Mouse (Mus musculus): Measurements from ENCODE around the gene Asphd1. TPM values are rescaled to one million over a fixed set of nuclear protein-coding genes. Genes with fewer than 3 reads are reported as not detected.

Gene Asphd1
- polyA plus RNA-seq, 1 experiment from 2014 or later: 1.2 TPM

- H3K4me1 ChIP-seq (replicated peaks): peaks cover 11% of the 10 kb centered on the region; the same call in 1 of the 2 replicates
- H3K27ac ChIP-seq: 0 out of 2 replicates have a peak overlapping the region, but pooled peaks have one; percentile 35
- H3K27me3 ChIP-seq (ENCODE audit: insufficient read depth, poor library complexity, severe bottlenecking): peaks cover 23% of the 10 kb centered on the region
- DNase-seq (ENCODE audit: low spot score): no peak
- H3K4me3 ChIP-seq: no peak overlapping the region
- H3K9me3 ChIP-seq: no peaks in the 10 kb centered on the region
- H3K36me3 ChIP-seq: peaks cover 31% of the 10 kb centered on the region
- 66% methylated on average over 6 of the region's 6 CpGs for WGBS
Measured at GRCm38 (mm10) chr7:126967361-126967760, 18.0 kb upstream of the Asphd1 start.

- H3K4me1 ChIP-seq (replicated peaks): peaks cover 11% of the 10 kb centered on the region; the same call in 1 of the 2 replicates
- DNase-seq (ENCODE audit: low spot score): no peak
- whole genome bisulfite sequencing: 81% methylated on average over 3 of the region's 3 CpGs
- H3K27ac ChIP-seq: no peak overlapping the region
- H3K36me3 ChIP-seq: peaks cover 28% of the 10 kb centered on the region
- peaks cover 36% of the 10 kb centered on the region for H3K27me3 ChIP-seq (ENCODE audit: insufficient read depth, poor library complexity, severe bottlenecking)
- H3K9me3 ChIP-seq: no peaks in the 10 kb centered on the region
- no peak overlapping the region for H3K4me3 ChIP-seq
Measured at GRCm38 (mm10) chr7:126965568-126965967, 16.2 kb upstream of the Asphd1 start.

GRCm38 (mm10) chr7:126963548-126964286, 14.3 kb upstream of the Asphd1 start:
- Histone ChIP-seq H3K4me3 (no peak overlapping the region; the same call in 1 of the 2 replicates), H3K36me3 (peaks cover 21% of the 10 kb centered on the region; the same call in 1 of the 2 replicates), H3K27ac (no peak overlapping the region), H3K27me3 (ENCODE audit: insufficient read depth, poor library complexity, severe bottlenecking) (peaks cover 36% of the 10 kb centered on the region), H3K9me3 (no peaks in the 10 kb centered on the region), H3K4me1 (replicated peaks) (peaks cover 11% of the 10 kb centered on the region; the same call in 1 of the 2 replicates)
- peak; percentile 43 for DNase-seq (ENCODE audit: low spot score)
- WGBS: 26% methylated on average over 19 of the region's 19 CpGs

- no peak for DNase-seq (ENCODE audit: low spot score)
- H3K36me3 ChIP-seq: peaks cover 10% of the 10 kb centered on the region; the same call in 1 of the 2 replicates
- H3K27ac ChIP-seq: no peak overlapping the region
- no peaks in the 10 kb centered on the region for H3K9me3 ChIP-seq
- no peak overlapping the region for H3K4me3 ChIP-seq
- peaks cover 36% of the 10 kb centered on the region for H3K27me3 ChIP-seq (ENCODE audit: insufficient read depth, poor library complexity, severe bottlenecking)
- peaks cover 4% of the 10 kb centered on the region; the same call in 1 of the 2 replicates for H3K4me1 ChIP-seq (replicated peaks)
- WGBS: 90% methylated on average over 4 of the region's 4 CpGs
Measured at GRCm38 (mm10) chr7:126961965-126962364, 12.6 kb upstream of the Asphd1 start.

- H3K4me3 ChIP-seq: no peak overlapping the region
Measured at GRCm38 (mm10) chr7:126961095-126961494, 11.7 kb upstream of the Asphd1 start.

GRCm38 (mm10) chr7:126959780-126960179, 10.4 kb upstream of the Asphd1 start:
- peaks cover 4% of the 10 kb centered on the region; the same call in 1 of the 2 replicates for H3K4me1 ChIP-seq (replicated peaks)
- 83% methylated on average over 9 of the region's 9 CpGs for WGBS
- H3K27ac ChIP-seq: no peak overlapping the region
- DNase-seq (ENCODE audit: low spot score): no peak
- peaks cover 5% of the 10 kb centered on the region; the same call in 1 of the 2 replicates for H3K36me3 ChIP-seq
- no peaks in the 10 kb centered on the region for H3K9me3 ChIP-seq
- no peak overlapping the region for H3K4me3 ChIP-seq
- peaks cover 36% of the 10 kb centered on the region for H3K27me3 ChIP-seq (ENCODE audit: insufficient read depth, poor library complexity, severe bottlenecking)

More at GRCm38 (mm10) chr7:126961095-126961494, 11.7 kb upstream of the Asphd1 start:
- peaks cover 5% of the 10 kb centered on the region; the same call in 1 of the 2 replicates for H3K36me3 ChIP-seq
- H3K4me1 ChIP-seq (replicated peaks): peaks cover 4% of the 10 kb centered on the region; the same call in 1 of the 2 replicates
- no peak overlapping the region for H3K27ac ChIP-seq
- DNase-seq (ENCODE audit: low spot score): no peak
- H3K9me3 ChIP-seq: no peaks in the 10 kb centered on the region
- 91% methylated on average over 5 of the region's 5 CpGs for WGBS
- H3K27me3 ChIP-seq (ENCODE audit: insufficient read depth, poor library complexity, severe bottlenecking): peaks cover 36% of the 10 kb centered on the region

- no peak overlapping the region for H3K4me3 ChIP-seq
- 68% methylated on average over 3 of the region's 3 CpGs for WGBS
Measured at GRCm38 (mm10) chr7:126955125-126955524, 5.7 kb upstream of the Asphd1 start.

GRCm38 (mm10) chr7:126952646-126953045, 3.3 kb upstream of the Asphd1 start:
- peaks cover 55% of the 10 kb centered on the region for H3K27me3 ChIP-seq (ENCODE audit: insufficient read depth, poor library complexity, severe bottlenecking)
- 2% methylated on average over 8 of the region's 8 CpGs for WGBS

More at GRCm38 (mm10) chr7:126955125-126955524, 5.7 kb upstream of the Asphd1 start:
- Histone ChIP-seq H3K9me3 (no peaks in the 10 kb centered on the region), H3K27ac (no peak overlapping the region), H3K27me3 (ENCODE audit: insufficient read depth, poor library complexity, severe bottlenecking) (peaks cover 36% of the 10 kb centered on the region), H3K4me1 (replicated peaks) (peaks cover 26% of the 10 kb centered on the region), H3K36me3 (no peaks in the 10 kb centered on the region)
- no peak for DNase-seq (ENCODE audit: low spot score)

GRCm38 (mm10) chr7:126951741-126952140, 2.4 kb upstream of the Asphd1 start:
- Histone ChIP-seq H3K27me3 (ENCODE audit: insufficient read depth, poor library complexity, severe bottlenecking) (peaks cover 55% of the 10 kb centered on the region), H3K9me3 (no peaks in the 10 kb centered on the region), H3K4me1 (replicated peaks) (peaks cover 47% of the 10 kb centered on the region), H3K27ac (no peak overlapping the region), H3K36me3 (peaks cover 4% of the 10 kb centered on the region; the same call in 1 of the 2 replicates), H3K4me3 (peak overlapping the region; percentile 56)
- 24% methylated on average over 4 of the region's 4 CpGs for whole genome bisulfite sequencing
- DNase-seq (ENCODE audit: low spot score): no peak

More at GRCm38 (mm10) chr7:126952646-126953045, 3.3 kb upstream of the Asphd1 start:
- Histone ChIP-seq H3K36me3 (no peaks in the 10 kb centered on the region), H3K4me1 (replicated peaks) (peaks cover 46% of the 10 kb centered on the region), H3K9me3 (no peaks in the 10 kb centered on the region), H3K27ac (0 out of 2 replicates have a peak overlapping the region, but pooled peaks have one; percentile 16), H3K4me3 (peak overlapping the region; percentile 56; the same call in 1 of the 2 replicates)
- no peak for DNase-seq (ENCODE audit: low spot score)

- 5% methylated on average over 26 of the region's 26 CpGs for WGBS
- peaks cover 55% of the 10 kb centered on the region for H3K27me3 ChIP-seq (ENCODE audit: insufficient read depth, poor library complexity, severe bottlenecking)
- peaks cover 11% of the 10 kb centered on the region; the same call in 1 of the 2 replicates for H3K36me3 ChIP-seq
- H3K4me3 ChIP-seq: peak overlapping the region; percentile 56
- no peak for DNase-seq (ENCODE audit: low spot score)
- H3K4me1 ChIP-seq (replicated peaks): peaks cover 48% of the 10 kb centered on the region
- H3K9me3 ChIP-seq: no peaks in the 10 kb centered on the region
- peak overlapping the region; percentile 83 for H3K27ac ChIP-seq
Measured at GRCm38 (mm10) chr7:126950647-126951615, 1.5 kb upstream of the Asphd1 start.

- peaks cover 16% of the 10 kb centered on the region for H3K36me3 ChIP-seq
- WGBS: under 1% methylated on average over 42 of the region's 42 CpGs
- H3K4me3 ChIP-seq: peak within 1 kb of the TSS; percentile 56
- H3K4me1 ChIP-seq (replicated peaks): peaks cover 48% of the 10 kb centered on the region
- H3K27me3 ChIP-seq (ENCODE audit: insufficient read depth, poor library complexity, severe bottlenecking): peaks cover 55% of the 10 kb centered on the region
- DNase-seq (ENCODE audit: low spot score): peak; percentile 93
- H3K9me3 ChIP-seq: no peaks in the 10 kb centered on the region
- peak within 1 kb of the TSS; percentile 83 for H3K27ac ChIP-seq
Measured at GRCm38 (mm10) chr7:126949793-126950646, 638 bp upstream of the Asphd1 start, which contains the start of gene Sez6l2. Sez6l2 (plus strand) TSS chr7:126950563.
